Mouse (Mus musculus): Measurements from ENCODE around the gene Esrrg.

Esrrg gene

GRCm38 (mm10) chr1:188069849-188070248 is 461.3 kb downstream of the Esrrg start:
- DNase-seq (ENCODE audit: low read depth, low spot score) = no peak

- DNase-seq (ENCODE audit: low read depth, low spot score) = no peak
These were observed 469.1 kb downstream of the Esrrg start for GRCm38 (mm10) chr1:188077561-188078195.

DNA sequence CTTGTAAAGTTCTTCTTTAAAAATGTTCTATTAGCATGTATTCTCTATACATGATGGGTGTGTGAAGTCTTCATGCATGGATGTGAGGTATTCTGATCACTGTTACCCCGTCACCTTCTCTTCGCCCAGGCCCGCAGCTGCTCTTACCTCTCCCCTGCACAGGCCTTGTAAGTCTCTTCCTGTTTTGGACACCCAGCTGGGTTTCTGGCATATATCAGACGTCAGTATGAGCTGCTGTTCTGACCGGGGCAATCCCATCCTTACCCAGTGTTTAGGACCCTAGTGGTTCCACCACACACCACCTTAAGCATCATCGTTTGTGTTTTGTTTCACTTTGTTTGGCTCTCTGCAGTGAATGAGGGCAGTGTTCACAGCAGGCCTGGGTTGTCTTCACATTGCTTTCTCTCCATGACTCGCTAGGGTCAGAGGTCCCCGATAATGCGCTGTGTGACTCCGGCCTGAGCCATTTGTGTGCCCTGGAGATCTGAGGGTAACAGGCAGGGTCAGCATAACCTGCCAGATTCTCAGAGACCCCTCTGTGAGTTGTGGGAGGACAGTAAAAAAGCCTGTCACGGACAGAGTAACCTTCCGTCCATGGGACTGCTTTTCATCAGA is 471.8 kb downstream of the Esrrg start:
- DNase-seq (ENCODE audit: low read depth, low spot score) = no peak

DNA sequence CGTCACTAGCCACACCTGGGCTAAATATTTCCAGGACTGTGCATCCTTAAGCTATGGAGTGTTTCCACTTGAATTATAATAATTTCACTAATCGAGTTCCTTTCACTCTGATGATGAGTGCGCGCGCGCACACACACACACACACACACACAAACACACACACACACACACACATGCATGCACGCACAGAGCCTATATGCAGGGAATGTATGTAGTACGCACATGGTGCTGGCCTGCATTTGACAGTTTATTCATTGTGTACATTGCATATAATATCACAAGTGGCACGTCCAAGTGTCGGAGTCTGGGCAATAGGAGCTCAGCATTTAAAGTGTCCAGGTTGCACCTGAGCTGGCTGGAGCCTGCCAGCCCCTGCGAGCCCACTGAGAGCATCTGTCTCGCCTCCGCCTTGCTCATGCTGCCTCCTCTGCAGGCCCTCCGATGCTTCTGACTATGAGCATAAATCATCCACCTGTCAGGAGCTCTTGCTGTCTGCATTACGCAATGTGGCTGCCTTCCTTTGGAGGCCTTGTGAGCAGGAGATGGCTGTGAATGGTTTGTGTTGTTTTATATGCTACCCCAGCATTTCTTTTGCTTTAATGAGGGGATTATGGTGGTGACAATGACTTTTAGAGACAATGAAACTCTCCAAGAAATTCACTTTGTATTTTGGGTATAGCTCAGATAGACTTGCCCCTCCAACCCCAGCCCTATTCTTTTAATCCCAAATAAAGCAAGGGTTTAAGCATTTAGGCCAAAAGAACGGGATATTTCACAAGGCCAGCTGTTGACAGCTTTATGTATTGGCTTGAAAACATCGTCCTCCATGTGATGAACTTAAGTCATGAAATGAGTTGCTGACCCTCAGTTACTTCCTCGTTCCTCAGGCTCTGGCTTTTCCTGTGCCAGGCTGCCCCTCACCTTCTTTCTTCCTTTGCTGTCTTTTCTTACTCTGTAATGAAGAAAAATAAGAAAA is 474.4 kb downstream of the Esrrg start:
- no peak for DNase-seq (ENCODE audit: low read depth, low spot score)

- no peak for DNase-seq (ENCODE audit: low read depth, low spot score)
These were observed 476.7 kb downstream of the Esrrg start for GRCm38 (mm10) chr1:188085116-188085879.

DNA sequence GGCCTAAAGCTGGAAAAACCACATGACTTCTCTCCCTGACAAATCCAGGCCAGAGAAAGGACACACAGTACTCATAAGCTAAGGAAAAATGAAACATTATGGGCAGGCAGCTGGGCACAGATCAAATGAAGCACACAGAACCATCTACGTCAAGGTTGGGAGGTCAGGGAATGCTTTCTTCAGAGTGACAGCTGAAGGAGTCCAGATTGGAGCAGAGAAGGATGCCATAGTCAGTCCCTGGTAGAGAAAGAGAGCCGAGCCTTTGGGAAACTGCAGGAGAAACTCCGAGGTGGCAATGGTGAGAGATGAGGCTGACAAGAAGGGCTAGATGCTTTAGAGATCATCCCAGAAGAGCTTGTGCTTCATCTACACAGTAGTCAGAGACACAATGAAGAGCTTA is 485.1 kb downstream of the Esrrg start:
- DNase-seq (ENCODE audit: low read depth, low spot score) = no peak

DNA sequence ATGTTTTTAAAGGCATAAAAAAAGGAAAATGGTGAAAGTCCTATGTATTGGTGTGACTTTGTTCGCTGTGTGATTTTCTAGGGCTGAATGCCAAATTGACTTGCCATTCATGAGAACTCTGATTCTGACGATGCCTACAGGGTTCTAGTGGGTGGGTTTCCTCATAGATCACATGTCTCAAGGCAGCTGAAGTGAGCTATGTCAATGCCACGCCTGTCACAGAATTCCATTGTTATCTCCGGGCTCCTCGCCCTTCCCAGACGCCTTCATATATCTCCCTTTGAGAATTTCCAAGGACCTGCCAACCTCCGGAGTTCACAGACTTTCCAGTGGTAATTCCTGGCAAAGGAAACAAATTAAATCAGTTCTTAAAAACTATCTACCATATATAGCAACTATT is 493.2 kb downstream of the Esrrg start:
- no peak for DNase-seq (ENCODE audit: low read depth, low spot score)

DNA sequence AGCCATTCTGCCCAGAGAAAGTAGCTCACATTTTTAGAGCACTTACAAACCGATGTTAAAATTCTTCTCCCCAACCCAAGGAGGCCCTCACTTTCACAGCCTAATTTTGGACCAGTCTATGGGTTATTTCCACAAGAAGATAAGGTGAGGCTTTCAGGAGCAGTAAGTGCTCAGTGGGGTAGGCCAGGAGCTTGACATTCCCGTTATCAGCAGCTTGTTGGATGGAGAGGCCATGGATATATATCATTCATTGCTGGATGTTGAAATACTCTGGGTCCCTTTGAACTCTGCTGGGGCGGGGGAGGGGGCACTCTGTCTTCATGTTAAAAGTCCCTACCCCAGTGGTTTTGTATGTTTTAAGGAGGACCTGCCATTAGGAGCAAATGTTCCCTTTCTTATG is 494.6 kb downstream of the Esrrg start:
- DNase-seq (ENCODE audit: low read depth, low spot score) = no peak

GRCm38 (mm10) chr1:188105516-188105915 is 496.9 kb downstream of the Esrrg start:
- no peak for DNase-seq (ENCODE audit: low read depth, low spot score)

GRCm38 (mm10) chr1:188107946-188108345 is 499.4 kb downstream of the Esrrg start:
- no peak for DNase-seq (ENCODE audit: low read depth, low spot score)

- no peak for DNase-seq (ENCODE audit: low read depth, low spot score)
These were observed 503.0 kb downstream of the Esrrg start for GRCm38 (mm10) chr1:188111552-188111951.

- no peak for DNase-seq (ENCODE audit: low read depth, low spot score)
These were observed 504.6 kb downstream of the Esrrg start for GRCm38 (mm10) chr1:188113240-188113639.

- DNase-seq (ENCODE audit: low read depth, low spot score) = no peak
These were observed 509.5 kb downstream of the Esrrg start for GRCm38 (mm10) chr1:188118125-188118524.

GRCm38 (mm10) chr1:188119806-188120205 is 511.2 kb downstream of the Esrrg start:
- DNase-seq (ENCODE audit: low read depth, low spot score) = no peak

- no peak for DNase-seq (ENCODE audit: low read depth, low spot score)
These were observed 517.0 kb downstream of the Esrrg start for GRCm38 (mm10) chr1:188125521-188126021.

DNA sequence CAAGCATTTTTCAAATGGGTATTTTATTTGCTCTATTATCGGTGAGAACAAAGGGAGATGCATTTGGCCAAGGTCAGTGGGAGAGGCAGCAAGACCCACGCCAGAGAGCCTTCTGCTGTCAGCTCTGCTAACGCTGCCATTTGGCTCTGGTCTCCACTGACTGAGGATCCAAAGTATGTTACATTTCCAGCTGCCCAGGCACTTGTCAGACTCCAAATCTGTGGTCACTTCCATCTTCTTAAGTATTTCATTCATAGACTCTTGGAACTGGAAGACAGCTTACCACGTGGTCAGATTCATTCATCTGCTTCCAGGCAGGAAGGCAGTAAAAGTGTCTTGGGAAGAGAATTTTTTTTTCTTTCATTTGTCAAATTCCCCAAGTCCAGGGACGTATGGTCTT is 527.5 kb downstream of the Esrrg start:
- DNase-seq (ENCODE audit: low read depth, low spot score) = no peak

- DNase-seq (ENCODE audit: low read depth, low spot score) = no peak
These were observed 530.9 kb downstream of the Esrrg start for GRCm38 (mm10) chr1:188139473-188139872.

- no peak for DNase-seq (ENCODE audit: low read depth, low spot score)
These were observed 531.6 kb downstream of the Esrrg start for GRCm38 (mm10) chr1:188140221-188140620.

DNA sequence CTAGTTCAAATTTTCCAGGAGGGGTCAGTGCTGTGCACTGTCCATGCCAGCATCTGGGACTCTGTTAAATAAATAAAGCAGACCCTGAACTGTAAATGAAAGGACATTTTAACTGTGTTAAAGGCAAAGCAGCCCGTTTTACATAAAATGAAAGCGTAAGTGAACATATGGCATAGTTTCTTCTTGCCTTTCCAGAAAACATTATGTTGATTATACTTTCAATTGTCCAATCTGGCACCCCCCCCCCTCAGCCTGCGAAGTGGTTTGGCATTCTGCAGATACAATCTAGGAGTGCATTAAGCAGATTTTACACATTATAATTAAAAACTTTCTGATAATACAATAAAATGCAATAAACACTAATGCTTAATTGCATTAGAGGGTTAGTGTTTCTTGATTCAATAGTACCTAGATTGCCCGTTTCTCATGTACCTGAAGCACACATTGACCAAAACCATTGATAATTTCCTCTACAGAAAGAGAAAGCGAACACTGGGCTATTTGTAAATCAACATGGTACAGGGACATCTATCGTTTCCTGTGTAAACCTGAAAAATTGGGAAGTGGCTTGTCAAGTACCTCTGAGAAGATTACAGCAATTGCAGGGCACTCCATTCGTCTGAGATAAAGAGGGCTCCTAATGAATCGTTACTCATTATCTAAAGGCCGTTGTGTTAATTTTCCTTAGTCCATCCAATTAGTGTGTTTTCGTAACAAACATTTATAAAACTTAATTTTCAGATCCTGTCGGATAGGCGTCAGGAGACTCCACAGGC is 539.0 kb downstream of the Esrrg start:
- no peak for DNase-seq (ENCODE audit: low read depth, low spot score)

DNA sequence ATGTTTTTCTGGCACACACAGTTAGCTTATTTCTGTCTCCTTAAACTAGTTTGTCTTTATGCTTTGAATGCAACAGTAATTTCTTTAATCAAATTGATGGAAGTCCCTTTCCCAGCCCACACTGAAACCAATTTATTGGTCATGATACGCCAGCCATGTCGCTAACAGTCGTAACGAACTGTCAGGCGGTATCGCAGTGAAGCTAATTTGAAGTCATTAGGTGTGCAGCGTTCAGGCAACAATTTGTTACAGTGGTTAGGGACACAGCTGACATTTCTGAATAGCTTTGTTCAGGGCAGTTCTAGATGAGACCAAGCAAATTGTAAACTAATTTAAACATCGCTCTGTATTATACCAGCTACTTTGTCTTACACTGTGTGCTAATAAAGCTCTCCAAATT is 542.5 kb downstream of the Esrrg start:
- no peak for DNase-seq (ENCODE audit: low read depth, low spot score)

DNA sequence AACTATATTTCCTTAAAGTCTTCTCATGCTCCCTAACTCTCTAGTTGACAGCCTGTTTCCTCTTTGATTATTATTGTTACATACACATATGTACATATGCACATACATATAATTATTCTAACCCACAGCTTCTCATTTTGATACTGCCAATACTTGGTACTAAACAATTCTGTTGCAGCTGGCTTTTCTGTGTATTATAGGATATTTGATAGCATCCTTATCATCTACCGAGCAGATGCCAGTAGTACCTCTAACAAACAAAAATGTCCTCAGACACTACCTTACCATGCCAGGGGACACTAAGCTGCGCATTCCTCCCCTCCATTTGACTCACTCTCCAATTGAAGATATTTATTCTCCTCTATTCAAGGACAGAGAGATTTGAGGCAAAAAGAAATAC is 543.4 kb downstream of the Esrrg start:
- DNase-seq (ENCODE audit: low read depth, low spot score) = no peak

Data from CD4-positive, CD25-positive, alpha-beta regulatory T cell, adult 2 months (primary cell).